Mouse (Mus musculus) lung, embryonic 16.5 days (tissue): ENCODE data around the gene Asb8. TPM values are rescaled to one million over a fixed set of nuclear protein-coding genes. Genes with fewer than 3 reads are reported as not detected.

Source experiments
- ATAC-seq: fragments of 200-750 bp; cut with Nextera tagmentation; 2 replicates; pipeline ENCODE4 v1.8.0; 2017; ENCODE audit warnings: low read depth, mild to moderate bottlenecking, moderate library complexity
- H3K27ac ChIP-seq: fragments of 300-500 bp; sonication (generic); 2 replicates; pipeline ENCODE4 v1.5.1; 2014; ENCODE audit warnings: mild to moderate bottlenecking, control low read depth, low read length
- H3K27me3 ChIP-seq: fragments of 300-500 bp; sonication (generic); 2 replicates; pipeline ENCODE4 v1.6.1; 2014; ENCODE audit warnings: low read depth, low read length, mixed read lengths; ENCODE audit not compliant: control insufficient read depth, insufficient read depth
- H3K36me3 ChIP-seq: fragments of 300-500 bp; sonication (generic); 2 replicates; pipeline ENCODE4 v1.6.1; 2014; ENCODE audit warnings: low read length; ENCODE audit not compliant: control insufficient read depth, insufficient read depth
- H3K4me1 ChIP-seq: fragments of 300-500 bp; sonication (generic); replicated peaks from 2 replicates; pipeline ENCODE4 v1.6.1; 2014; ENCODE audit warnings: low read length, mixed read lengths; ENCODE audit not compliant: control insufficient read depth, insufficient read depth
- H3K4me2 ChIP-seq: fragments of 300-500 bp; sonication (generic); 2 replicates; pipeline ENCODE4 v1.6.1; 2014; ENCODE audit warnings: low read depth, low read length, control low read depth
- H3K4me3 ChIP-seq: fragments of 300-500 bp; sonication (generic); 2 replicates; pipeline ENCODE4 v1.5.1; 2014; ENCODE audit warnings: mild to moderate bottlenecking, low read length, control low read depth
- H3K9ac ChIP-seq: fragments of 300-500 bp; sonication (generic); 2 replicates; pipeline ENCODE4 v1.6.1; 2014; ENCODE audit warnings: low read length, control low read depth
- H3K9me3 ChIP-seq: fragments of 300-500 bp; sonication (generic); 2 replicates; pipeline ENCODE4 v1.6.1; 2016; ENCODE audit warnings: low read length; ENCODE audit not compliant: control insufficient read depth
- WGBS: fragments of 180-500 bp; shearing (Covaris S2); extraction: QIAGEN DNeasy Blood & Tissue Kit; methylation state at CpG from one replicate; pipeline ENCODE4 v1.1.7; 2014; 5-methylcytosine and 5-hydroxymethylcytosine counted together
- polyA plus RNA-seq: library from polyadenylated mRNA; unstranded; fragments of >200 nt; fragmentation: Nextera tagmentation; extraction: Ambion mirVana; gene quantifications from 2 replicates; pipeline ENCODE4 v1.2.1, GENCODE M21; 2015

Asb8 gene
- polyA plus RNA-seq, 1 experiment from 2014 or later = 47.9 TPM

DNA sequence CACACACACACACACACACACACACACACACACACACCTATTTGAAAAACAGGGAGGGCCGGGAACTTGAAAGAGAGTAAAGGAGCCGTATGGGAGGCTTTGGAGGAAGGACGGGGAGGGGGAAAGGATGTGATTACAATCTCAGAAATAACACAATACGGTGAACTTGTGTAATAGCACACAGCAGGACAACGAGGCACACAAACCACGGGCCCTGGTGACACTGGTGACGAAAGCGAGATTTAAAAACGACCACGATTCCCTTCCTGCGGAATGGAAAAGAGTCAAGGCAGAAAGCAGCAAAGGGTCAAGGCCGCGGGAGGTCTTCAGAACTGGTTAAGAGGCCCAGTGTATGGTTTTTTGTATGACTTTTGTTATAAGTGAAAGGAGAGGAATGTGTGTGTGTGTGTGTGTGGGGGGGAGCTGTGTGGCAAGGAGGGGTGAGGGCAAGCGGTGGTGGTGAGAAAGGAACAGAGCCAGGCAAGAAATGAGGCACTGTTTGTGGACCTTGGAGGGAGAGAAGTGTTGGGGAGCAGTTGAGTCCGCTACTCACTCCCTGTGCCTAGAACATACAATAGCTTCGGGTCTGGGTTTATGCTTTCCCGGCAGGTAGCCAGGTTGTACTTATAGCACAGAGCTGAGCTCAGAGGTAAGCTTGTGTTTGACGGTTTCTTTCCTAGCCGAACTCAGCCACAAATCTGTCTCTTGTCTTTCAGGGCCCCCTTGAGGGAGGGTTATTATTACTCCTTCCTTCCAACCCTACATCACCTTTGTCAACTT is 4.2 kb downstream of the Asb8 start:
- H3K36me3 ChIP-seq = no peaks in the 10 kb centered on the region
- peaks cover 10% of the 10 kb centered on the region for H3K27me3 ChIP-seq
- no peak overlapping the region for H3K4me3 ChIP-seq
- no peak overlapping the region for H3K27ac ChIP-seq
- WGBS = 64% methylated on average over 19 of the region's 19 CpGs
- no peak overlapping the region for H3K9ac ChIP-seq
- no peaks in the 10 kb centered on the region for H3K9me3 ChIP-seq
- no peaks in the 10 kb centered on the region for H3K4me1 ChIP-seq
- no peak overlapping the region for H3K4me2 ChIP-seq
- ATAC-seq = no peak

DNA sequence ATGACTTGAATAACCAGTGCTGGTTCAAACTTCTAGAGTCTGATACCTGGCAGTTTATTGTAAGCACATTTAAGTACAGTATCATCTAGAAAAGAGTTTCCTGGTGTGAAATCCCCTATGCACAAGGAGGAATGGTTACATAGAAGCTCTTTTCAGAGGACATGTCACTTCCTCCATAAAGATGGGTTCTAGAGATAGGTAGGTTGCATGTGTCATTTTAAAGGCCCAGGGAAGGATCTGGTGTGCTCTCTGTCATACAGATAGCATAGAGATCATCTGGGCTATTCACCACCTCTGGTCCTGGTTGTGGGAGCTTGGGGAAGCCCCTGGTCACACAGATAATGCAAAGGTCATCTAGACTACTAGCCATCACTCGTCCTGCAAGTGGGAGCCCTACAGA is 8.2 kb downstream of the Asb8 start:
- Histone ChIP-seq H3K9ac (no peak overlapping the region), H3K36me3 (no peaks in the 10 kb centered on the region), H3K4me2 (no peak overlapping the region), H3K27me3 (no peaks in the 10 kb centered on the region), H3K4me3 (no peak overlapping the region), H3K27ac (no peak overlapping the region), H3K4me1 (no peaks in the 10 kb centered on the region), H3K9me3 (no peaks in the 10 kb centered on the region)
- WGBS = 45% methylated on average over 1 of the region's 1 CpGs
- ATAC-seq = no peak

DNA sequence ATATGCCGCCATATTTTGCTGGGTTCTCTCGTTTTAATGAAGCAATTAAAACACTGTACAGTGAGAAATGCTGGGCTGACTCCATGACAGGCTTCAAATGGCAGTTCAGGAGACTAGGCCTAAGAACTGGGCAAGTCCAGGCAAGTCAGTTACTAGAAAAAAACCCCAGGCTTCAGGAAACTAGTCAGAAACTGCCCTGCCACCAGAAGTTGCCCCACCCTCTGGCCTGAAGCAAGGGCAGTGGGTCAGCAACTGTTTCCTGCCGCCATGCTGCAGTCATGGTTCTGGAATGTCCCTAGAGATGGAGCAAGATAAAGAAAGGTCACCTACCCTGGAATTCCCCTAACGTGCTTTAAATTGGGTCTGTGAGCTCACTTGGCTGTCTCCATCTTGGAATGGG is 9.5 kb downstream of the Asb8 start:
- Histone ChIP-seq H3K4me1 (no peaks in the 10 kb centered on the region), H3K9ac (no peak overlapping the region), H3K4me3 (no peak overlapping the region), H3K36me3 (no peaks in the 10 kb centered on the region), H3K27me3 (no peaks in the 10 kb centered on the region; the same call in 1 of the 2 replicates), H3K9me3 (no peaks in the 10 kb centered on the region), H3K4me2 (no peak overlapping the region), H3K27ac (no peak overlapping the region)
- 56% methylated on average over 4 of the region's 4 CpGs for WGBS
- ATAC-seq = no peak

DNA sequence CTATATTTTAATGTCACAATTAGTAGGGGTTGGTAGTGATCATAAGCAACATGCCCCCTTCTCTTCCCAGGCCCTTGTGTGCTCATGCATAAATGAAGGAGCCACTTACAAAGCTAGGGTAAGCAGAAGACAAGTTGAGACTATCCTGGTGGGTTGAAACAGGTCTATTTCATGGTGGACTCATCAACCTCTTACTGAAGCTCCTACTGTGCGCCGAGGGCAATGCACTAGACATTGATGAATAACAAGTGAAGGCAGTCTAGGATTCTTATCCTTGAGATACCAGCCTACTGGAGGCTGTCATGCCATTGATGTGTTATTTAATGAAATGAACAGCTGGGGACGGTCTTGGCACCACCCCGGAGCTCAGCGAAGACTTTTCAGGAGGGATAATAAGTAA is 10.2 kb downstream of the Asb8 start:
- H3K9me3 ChIP-seq = no peaks in the 10 kb centered on the region
- H3K27me3 ChIP-seq = no peaks in the 10 kb centered on the region; the same call in 1 of the 2 replicates
- no peak for ATAC-seq
- no peaks in the 10 kb centered on the region for H3K36me3 ChIP-seq
- no peak overlapping the region for H3K27ac ChIP-seq
- no peak overlapping the region for H3K9ac ChIP-seq
- H3K4me2 ChIP-seq = no peak overlapping the region
- WGBS = 77% methylated on average over 5 of the region's 5 CpGs
- H3K4me1 ChIP-seq = no peaks in the 10 kb centered on the region
- no peak overlapping the region for H3K4me3 ChIP-seq

DNA sequence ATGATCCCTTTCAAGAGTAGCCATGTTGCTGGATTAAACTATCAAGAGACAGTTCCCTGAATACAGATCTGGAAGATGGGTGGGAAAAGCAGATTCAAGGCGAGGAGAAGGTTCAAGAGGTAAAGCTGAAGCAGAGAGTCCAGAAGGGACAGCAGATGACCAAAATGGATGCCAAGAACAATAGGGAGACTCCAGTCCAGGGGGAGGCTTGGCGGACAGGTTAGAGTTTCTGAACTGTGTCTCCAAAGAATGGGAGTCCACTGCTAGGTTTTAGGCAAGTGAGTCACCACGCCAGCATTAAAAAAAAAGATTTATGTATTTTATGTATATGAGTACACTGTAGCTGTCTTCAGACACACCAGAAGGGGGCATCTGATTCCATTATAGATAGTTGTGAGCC is 10.8 kb downstream of the Asb8 start:
- H3K27me3 ChIP-seq = no peaks in the 10 kb centered on the region; the same call in 1 of the 2 replicates
- no peak overlapping the region for H3K9ac ChIP-seq
- H3K4me1 ChIP-seq = no peaks in the 10 kb centered on the region
- no peak overlapping the region for H3K27ac ChIP-seq
- no peaks in the 10 kb centered on the region for H3K36me3 ChIP-seq
- H3K4me3 ChIP-seq = no peak overlapping the region
- 76% methylated on average over 3 of the region's 3 CpGs for WGBS
- ATAC-seq = no peak
- no peak overlapping the region for H3K4me2 ChIP-seq
- H3K9me3 ChIP-seq = no peaks in the 10 kb centered on the region

DNA sequence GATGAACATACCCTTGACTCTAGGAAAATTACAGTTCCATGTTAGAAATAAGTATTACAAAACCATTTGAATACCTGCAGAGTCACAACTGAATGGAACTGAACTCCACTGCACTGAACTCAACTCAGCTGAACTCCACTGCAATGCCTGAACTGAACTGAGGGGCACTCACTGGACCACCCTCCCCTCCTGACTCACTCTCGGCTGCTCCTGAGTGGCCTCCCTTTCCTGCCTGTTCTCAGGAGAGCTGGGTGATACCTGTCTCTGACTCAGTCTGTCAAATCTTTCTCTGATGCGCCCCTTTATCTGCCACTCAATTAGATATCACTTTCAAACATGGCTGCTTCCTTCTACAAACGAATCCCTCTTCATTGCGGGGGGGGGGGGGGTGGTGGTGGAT is 11.3 kb downstream of the Asb8 start:
- ATAC-seq = no peak
- H3K27me3 ChIP-seq = no peaks in the 10 kb centered on the region; the same call in 1 of the 2 replicates
- no peaks in the 10 kb centered on the region for H3K4me1 ChIP-seq
- no peak overlapping the region for H3K9ac ChIP-seq
- no peak overlapping the region for H3K4me2 ChIP-seq
- no peak overlapping the region for H3K27ac ChIP-seq
- H3K4me3 ChIP-seq = no peak overlapping the region
- no peaks in the 10 kb centered on the region for H3K36me3 ChIP-seq
- no peaks in the 10 kb centered on the region for H3K9me3 ChIP-seq
- 48% methylated on average over 4 of the region's 4 CpGs for WGBS

DNA sequence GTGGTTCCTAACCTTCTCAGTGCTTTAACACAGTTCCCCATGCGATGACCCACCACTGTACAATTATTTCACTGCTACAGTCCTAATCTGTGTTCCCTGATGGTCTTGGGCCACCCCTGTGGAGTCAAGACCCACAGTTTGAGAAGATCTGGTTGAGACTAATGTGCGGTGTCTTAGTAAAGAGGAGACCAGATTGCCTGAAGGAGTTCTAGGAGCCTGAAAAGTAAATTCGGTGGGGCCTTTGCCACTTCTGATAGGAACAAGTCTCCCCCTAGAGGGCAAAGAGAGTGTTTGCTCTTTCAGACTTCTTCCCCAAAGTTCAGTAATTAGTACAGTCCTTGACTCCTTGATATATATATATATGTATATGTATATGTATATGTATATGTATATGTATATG is 11.8 kb downstream of the Asb8 start:
- H3K27ac ChIP-seq = no peak overlapping the region
- H3K9me3 ChIP-seq = no peaks in the 10 kb centered on the region
- no peaks in the 10 kb centered on the region for H3K4me1 ChIP-seq
- WGBS = 34% methylated on average over 3 of the region's 3 CpGs
- H3K27me3 ChIP-seq = no peaks in the 10 kb centered on the region; the same call in 1 of the 2 replicates
- H3K4me3 ChIP-seq = no peak overlapping the region
- H3K36me3 ChIP-seq = no peaks in the 10 kb centered on the region
- no peak overlapping the region for H3K9ac ChIP-seq
- ATAC-seq = 0 out of 2 replicates have a peak, but pooled peaks have one; percentile 20
- no peak overlapping the region for H3K4me2 ChIP-seq

DNA sequence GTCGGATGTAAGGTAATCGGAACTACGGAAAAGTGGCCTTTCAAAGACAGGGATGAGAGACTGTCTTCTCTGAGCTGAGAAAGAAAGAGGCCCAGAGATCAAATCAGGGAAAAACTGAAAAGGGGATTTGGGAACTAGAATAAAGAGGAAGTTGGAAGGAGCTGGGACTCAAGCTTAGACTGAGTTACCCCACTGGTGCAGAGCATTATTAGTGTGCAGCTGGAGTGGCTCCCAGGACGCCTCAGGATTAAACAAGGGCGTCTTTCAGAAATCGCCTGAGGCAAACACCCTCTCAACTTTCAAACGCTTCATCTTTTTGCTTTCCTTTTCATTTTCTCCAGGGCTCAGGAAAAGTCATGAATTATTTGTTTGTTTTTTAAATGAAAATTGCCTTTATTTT is 12.5 kb downstream of the Asb8 start:
- H3K4me2 ChIP-seq = no peak overlapping the region
- no peaks in the 10 kb centered on the region for H3K36me3 ChIP-seq
- H3K4me1 ChIP-seq = no peaks in the 10 kb centered on the region
- no peaks in the 10 kb centered on the region; the same call in 1 of the 2 replicates for H3K27me3 ChIP-seq
- ATAC-seq = no peak
- no peak overlapping the region for H3K4me3 ChIP-seq
- no peak overlapping the region for H3K27ac ChIP-seq
- 55% methylated on average over 7 of the region's 7 CpGs for WGBS
- H3K9ac ChIP-seq = no peak overlapping the region
- no peaks in the 10 kb centered on the region for H3K9me3 ChIP-seq

DNA sequence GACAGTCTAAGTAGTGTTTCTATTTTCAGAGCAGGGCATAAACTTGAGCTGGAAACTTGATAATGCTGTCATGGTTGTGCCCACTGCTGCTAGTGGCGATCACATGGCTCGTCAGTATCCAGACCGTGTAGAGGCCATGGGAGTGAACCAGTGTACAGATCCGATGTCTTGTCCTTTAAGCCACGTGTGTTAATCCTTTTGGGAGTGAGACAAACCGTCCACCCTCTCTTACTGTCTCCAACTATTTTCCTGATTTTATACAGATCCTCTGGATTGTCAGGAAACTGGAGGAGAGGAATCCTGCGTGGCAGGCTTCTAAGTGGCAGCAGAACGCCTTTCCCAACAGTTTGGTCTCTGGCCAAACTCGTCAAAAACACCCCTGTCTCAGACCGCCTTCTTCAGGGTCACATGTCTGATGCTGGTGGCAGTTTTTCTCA is 16.2 kb downstream of the Asb8 start:
- no peak overlapping the region for H3K27ac ChIP-seq
- WGBS = 53% methylated on average over 10 of the region's 10 CpGs
- no peaks in the 10 kb centered on the region for H3K9me3 ChIP-seq
- no peaks in the 10 kb centered on the region; the same call in 1 of the 2 replicates for H3K27me3 ChIP-seq
- H3K36me3 ChIP-seq = no peaks in the 10 kb centered on the region
- H3K4me2 ChIP-seq = no peak overlapping the region
- H3K4me3 ChIP-seq = no peak overlapping the region
- H3K4me1 ChIP-seq = peaks cover 8% of the 10 kb centered on the region
- no peak for ATAC-seq
- no peak overlapping the region for H3K9ac ChIP-seq
